Mouse (Mus musculus): ENCODE data around the gene Hmga2. TPM values are rescaled to one million over a fixed set of nuclear protein-coding genes. Genes with fewer than 3 reads are reported as not detected.
A peak's percentile ranks its signal among the peaks of the same experiment; 100 is the strongest.

Gene Hmga2
- polyA plus RNA-seq, 1 experiment from 2014 or later, result 12.4 TPM

DNA sequence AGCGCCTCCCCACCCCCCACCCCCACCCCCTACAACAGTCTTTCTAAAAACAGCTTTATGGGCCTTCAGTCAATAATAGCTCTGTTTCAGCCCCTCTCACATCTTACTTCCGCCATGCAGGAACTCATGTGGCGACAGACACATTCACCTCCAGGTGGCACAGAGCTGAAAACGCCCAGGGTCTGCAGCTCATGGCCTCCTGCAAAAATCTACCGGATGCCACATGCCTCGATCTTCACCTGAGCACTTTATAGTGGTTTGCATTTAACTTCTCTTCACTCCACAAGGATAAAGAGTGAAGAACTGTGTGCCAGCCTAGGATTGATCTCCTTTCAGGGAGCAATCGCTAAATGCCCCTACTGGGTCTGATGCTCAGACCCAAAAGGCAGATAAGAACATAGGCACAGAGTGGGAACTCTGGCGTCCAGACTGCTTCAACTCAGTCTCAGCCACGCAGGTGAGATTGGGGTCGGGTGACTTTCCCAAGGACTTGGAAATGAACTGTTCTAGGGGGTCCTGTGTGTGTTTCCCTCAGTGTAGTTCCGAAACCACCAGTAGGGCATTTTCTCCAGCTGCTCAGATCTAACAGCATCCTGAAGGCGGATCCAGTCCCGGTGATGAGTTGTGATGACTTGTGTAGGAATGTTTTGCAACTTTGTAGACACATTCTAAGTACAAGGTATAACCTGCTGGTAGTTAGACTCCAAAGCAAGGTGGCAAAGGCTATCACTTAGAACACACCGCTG, 84.1 kb downstream of the Hmga2 start:
- Histone ChIP-seq H3K9me3 (no peaks in the 10 kb centered on the region), H3K4me2 (no peak overlapping the region), H3K27ac (replicated peaks) (no peak overlapping the region), H3K9ac (peak overlapping the region; percentile 24; the same call in 1 of the 2 replicates), H3K27me3 (replicated peaks) (no peaks in the 10 kb centered on the region), H3K36me3 (no peaks in the 10 kb centered on the region), H3K4me1 (peaks cover 42% of the 10 kb centered on the region), H3K4me3 (no peak overlapping the region)
- ATAC-seq (ENCODE audit: extremely low read depth, insufficient number of reproducible peaks, low FRiP score, low TSS enrichment), result no peak
- WGBS, result 44% methylated on average over 14 of the region's 14 CpGs

DNA sequence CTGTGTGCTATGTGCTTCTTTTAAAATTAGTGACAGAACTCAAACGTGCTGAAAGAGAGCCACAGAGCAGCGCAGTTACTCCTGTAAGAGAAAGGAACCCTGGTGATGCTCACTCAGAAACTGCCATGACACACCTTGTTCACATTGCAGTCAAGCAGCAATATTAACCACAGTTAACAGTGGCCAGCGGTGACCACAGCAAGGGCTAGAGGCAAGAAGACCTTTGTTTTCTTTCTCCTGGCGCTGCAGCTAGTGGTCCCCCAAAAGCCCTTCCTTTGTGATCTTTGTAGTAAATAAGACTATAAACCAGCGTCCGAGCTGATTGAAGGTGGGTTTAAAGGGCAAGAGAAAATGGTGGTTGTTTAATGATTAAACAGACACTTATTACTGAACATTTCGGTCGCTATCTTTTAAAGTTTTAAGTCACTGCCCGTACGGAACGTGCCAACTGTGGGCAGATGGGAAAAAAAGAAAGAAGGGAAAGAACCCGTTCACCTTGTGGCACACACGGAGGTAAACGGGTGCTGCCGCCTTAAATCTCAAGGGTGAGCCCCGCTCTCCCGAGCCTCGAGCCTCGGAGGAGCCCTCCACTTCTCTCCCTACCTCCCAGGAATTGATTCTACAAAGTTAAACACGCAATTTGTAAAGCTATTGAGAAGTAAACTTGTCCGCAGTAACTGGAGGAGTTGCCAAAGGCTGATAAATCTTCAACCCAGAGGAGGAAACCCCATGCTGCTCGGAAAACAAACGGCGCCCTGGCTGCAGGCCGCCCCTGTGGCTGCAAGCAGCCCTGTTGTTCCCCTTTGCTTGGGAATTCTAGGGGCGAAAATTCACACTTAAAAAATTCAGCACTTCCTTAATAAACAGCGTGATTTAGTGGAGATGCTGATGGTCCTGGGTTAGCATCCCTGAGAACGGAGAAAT, 85.1 kb downstream of the Hmga2 start:
- no peak for ATAC-seq (ENCODE audit: extremely low read depth, insufficient number of reproducible peaks, low FRiP score, low TSS enrichment)
- Histone ChIP-seq H3K4me3 (no peak overlapping the region), H3K4me1 (peaks cover 42% of the 10 kb centered on the region), H3K4me2 (peak overlapping the region; percentile 14; the same call in 1 of the 2 replicates), H3K9ac (no peak overlapping the region), H3K9me3 (no peaks in the 10 kb centered on the region), H3K27me3 (replicated peaks) (no peaks in the 10 kb centered on the region), H3K36me3 (no peaks in the 10 kb centered on the region), H3K27ac (replicated peaks) (no peak overlapping the region)
- WGBS, result 57% methylated on average over 28 of the region's 28 CpGs

DNA sequence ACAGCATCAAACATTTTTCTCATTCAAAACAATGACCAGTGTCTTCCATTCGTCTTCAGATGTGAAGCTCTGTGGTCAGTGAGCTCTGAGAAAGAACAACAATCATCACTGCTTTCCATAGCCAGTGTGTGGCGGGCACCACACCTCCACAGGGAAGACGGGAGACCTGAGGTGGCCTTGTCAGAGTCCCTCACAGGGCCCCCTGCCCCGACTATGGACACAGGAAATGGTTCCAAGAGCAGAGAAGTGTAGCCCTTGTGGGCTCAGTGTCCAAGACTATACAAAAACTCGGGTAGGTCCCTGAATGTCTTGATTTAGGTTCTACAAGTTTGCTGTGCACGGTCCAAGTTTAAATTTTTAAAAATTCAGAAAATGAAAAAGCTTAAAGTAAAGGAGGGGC, 86.6 kb downstream of the Hmga2 start:
- H3K9me3 ChIP-seq, result no peaks in the 10 kb centered on the region
- H3K4me1 ChIP-seq, result peaks cover 54% of the 10 kb centered on the region
- H3K4me3 ChIP-seq, result no peak overlapping the region
- no peak overlapping the region for H3K27ac ChIP-seq (replicated peaks)
- H3K27me3 ChIP-seq (replicated peaks), result no peaks in the 10 kb centered on the region
- H3K36me3 ChIP-seq, result no peaks in the 10 kb centered on the region
- H3K9ac ChIP-seq, result no peak overlapping the region
- ATAC-seq (ENCODE audit: extremely low read depth, insufficient number of reproducible peaks, low FRiP score, low TSS enrichment), result no peak
- no peak overlapping the region for H3K4me2 ChIP-seq
- WGBS, result 59% methylated on average over 6 of the region's 6 CpGs

DNA sequence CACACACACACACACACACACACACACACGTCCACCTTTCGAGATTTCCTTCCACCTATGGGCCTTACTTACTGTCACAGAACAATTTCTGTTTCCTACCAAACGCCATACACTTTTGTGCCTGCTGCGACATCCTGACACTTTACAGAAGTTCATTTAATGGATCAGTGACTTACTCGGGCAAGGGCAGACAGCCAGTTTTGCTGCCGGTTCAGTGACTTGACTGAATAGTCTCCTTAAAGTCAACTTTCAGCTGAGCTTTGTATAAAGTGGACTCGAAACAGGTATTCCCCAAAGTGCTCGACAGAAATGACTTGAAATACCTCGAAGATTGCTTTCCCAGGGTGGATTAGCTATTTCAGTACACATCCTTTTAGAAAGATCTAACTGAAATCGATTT, 87.3 kb downstream of the Hmga2 start:
- no peaks in the 10 kb centered on the region for H3K9me3 ChIP-seq
- no peak overlapping the region for H3K4me2 ChIP-seq
- no peaks in the 10 kb centered on the region for H3K36me3 ChIP-seq
- no peak overlapping the region for H3K9ac ChIP-seq
- H3K27me3 ChIP-seq (replicated peaks), result no peaks in the 10 kb centered on the region
- H3K4me1 ChIP-seq, result peaks cover 62% of the 10 kb centered on the region
- no peak for ATAC-seq (ENCODE audit: extremely low read depth, insufficient number of reproducible peaks, low FRiP score, low TSS enrichment)
- 63% methylated on average over 10 of the region's 10 CpGs for WGBS
- H3K4me3 ChIP-seq, result no peak overlapping the region
- no peak overlapping the region for H3K27ac ChIP-seq (replicated peaks)

DNA sequence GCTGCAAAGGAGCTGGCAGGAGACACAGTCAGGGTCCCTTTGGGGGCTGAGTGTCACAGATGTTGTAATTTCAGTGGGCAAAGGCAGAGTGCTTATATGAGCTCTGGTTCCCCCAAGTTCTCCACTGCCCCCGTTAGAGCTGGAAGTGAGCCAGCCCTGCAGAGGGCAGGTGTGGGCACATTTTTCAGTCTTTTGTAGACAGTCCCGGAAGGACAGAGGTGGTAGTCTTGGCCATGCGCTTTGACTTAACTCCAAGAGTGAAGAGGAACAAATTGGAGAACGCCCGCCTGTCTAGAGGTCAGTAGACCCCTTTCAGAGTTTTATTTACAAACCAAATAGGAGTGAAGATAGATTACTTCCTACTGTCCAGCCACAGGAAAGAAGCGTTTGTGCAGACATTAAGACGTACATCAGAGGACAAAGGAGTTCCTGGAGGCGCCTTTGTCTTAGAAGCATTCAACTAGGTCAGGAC, 87.8 kb downstream of the Hmga2 start:
- Histone ChIP-seq H3K36me3 (no peaks in the 10 kb centered on the region), H3K27ac (replicated peaks) (no peak overlapping the region), H3K9me3 (no peaks in the 10 kb centered on the region), H3K4me2 (no peak overlapping the region), H3K4me3 (no peak overlapping the region), H3K9ac (no peak overlapping the region), H3K4me1 (peaks cover 67% of the 10 kb centered on the region), H3K27me3 (replicated peaks) (no peaks in the 10 kb centered on the region)
- ATAC-seq (ENCODE audit: extremely low read depth, insufficient number of reproducible peaks, low FRiP score, low TSS enrichment), result no peak
- 59% methylated on average over 8 of the region's 8 CpGs for WGBS

DNA sequence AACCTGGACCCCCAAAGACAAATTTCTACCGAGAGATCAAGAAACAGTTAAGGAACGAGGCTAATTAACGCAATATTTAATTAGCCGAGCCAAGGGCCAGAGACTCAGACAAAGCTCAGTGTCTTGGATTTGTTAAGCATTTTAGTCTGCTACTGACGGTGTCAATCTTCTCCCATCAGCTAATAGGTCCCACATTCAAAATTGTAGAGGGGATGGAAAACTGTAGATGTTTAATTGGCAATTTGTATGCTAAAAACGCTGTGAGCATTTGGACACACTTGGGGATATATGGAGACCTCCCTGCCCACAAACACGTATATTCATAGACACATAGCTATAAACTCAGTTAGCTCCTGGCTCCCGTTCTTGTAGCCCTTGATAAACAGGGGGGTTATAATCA, 89.2 kb downstream of the Hmga2 start:
- WGBS, result 86% methylated on average over 8 of the region's 8 CpGs
- Histone ChIP-seq H3K9ac (no peak overlapping the region), H3K9me3 (no peaks in the 10 kb centered on the region), H3K4me3 (no peak overlapping the region), H3K36me3 (no peaks in the 10 kb centered on the region), H3K4me1 (peaks cover 63% of the 10 kb centered on the region), H3K27me3 (replicated peaks) (no peaks in the 10 kb centered on the region), H3K27ac (replicated peaks) (no peak overlapping the region), H3K4me2 (no peak overlapping the region)
- no peak for ATAC-seq (ENCODE audit: extremely low read depth, insufficient number of reproducible peaks, low FRiP score, low TSS enrichment)

DNA sequence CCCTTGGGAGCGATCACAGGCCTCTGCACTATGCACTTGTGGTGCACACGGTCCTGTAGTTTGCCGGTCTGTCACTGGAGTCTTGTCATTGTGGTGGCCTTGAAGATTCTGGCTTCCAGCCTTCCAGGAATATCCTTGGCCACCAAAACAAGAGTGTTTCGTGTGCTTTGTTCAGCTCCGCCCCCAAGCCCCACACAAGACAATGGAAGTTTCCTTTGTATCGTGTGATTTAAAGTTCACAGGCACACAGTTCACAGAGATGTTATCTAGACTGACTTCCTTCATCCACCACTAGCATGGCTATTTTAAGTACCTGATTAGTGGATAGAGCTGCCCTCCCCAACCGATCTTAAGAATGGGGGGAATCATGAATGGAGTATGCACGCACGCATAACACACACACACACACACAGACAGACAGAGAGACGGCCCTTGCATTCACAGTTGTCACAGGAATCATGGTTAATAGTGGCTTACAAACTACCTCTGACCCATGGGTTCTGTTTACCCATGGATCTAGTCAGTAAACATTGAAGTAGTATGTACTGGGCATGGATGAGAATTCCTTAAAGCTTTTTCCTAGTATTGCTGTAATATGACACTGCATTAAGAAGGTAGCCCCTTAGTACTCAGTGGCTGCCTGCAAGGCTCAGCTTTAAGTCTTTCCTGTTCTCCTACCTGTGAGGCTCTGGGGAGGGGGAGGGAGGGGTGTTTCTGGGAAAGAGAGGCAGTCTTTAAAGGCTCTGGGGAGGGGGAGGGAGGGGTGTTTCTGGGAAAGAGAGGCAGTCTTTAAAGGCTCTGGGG, 91.3 kb downstream of the Hmga2 start:
- H3K4me2 ChIP-seq, result peak overlapping the region; percentile 41
- H3K4me3 ChIP-seq, result no peak overlapping the region
- peaks cover 46% of the 10 kb centered on the region for H3K4me1 ChIP-seq
- WGBS, result 32% methylated on average over 10 of the region's 10 CpGs
- no peaks in the 10 kb centered on the region for H3K27me3 ChIP-seq (replicated peaks)
- H3K9me3 ChIP-seq, result no peaks in the 10 kb centered on the region
- H3K9ac ChIP-seq, result no peak overlapping the region
- no peaks in the 10 kb centered on the region for H3K36me3 ChIP-seq
- peak overlapping the region; percentile 51 for H3K27ac ChIP-seq (replicated peaks)
- ATAC-seq (ENCODE audit: extremely low read depth, insufficient number of reproducible peaks, low FRiP score, low TSS enrichment), result peak; percentile 61

DNA sequence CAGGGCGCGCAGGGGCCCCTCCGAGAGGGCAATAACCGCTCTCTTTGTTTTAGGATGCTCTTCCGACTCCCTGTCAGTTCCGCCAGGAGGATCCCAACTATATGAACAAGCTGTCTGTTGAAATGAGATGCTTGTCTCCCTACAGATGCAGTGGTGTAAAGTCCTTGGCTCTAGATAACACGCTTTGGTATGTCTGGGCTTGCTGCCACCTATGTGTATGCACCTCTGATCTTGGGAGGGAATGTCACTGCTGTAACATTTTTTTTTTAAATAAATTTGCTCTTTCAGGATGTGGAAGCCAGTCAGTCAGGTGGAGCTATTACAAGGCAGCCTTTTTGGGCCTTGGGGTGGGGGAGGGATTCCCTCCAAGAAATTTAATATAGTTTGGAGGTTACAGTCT, 92.2 kb downstream of the Hmga2 start:
- Histone ChIP-seq H3K27ac (replicated peaks) (peak overlapping the region; percentile 51; the same call in 1 of the 2 replicates), H3K4me2 (peak overlapping the region; percentile 11), H3K9me3 (no peaks in the 10 kb centered on the region), H3K9ac (no peak overlapping the region), H3K27me3 (replicated peaks) (no peaks in the 10 kb centered on the region), H3K4me1 (peaks cover 43% of the 10 kb centered on the region), H3K4me3 (no peak overlapping the region), H3K36me3 (no peaks in the 10 kb centered on the region)
- no peak for ATAC-seq (ENCODE audit: extremely low read depth, insufficient number of reproducible peaks, low FRiP score, low TSS enrichment)
- 45% methylated on average over 7 of the region's 7 CpGs for WGBS

DNA sequence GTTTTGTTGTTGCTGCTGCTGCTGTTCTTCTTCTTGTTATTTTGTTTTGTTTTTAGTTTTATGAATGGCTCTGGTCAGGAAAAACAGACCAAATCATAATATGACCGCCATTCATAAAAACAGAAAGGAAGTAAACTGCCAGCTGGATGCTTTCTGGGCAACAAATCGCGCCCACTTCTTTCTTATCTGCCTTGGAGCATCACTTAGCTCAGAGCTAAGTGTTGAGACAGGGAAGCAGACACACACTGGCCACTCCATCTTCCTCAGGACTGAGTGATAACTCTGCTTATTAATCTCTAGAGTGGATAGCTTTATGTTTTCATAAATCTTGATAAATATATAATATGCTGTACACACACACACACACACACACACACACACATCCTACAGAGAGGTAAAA, 98.5 kb downstream of the Hmga2 start:
- H3K9ac ChIP-seq, result peak overlapping the region; percentile 50; the same call in 1 of the 2 replicates
- ATAC-seq (ENCODE audit: extremely low read depth, insufficient number of reproducible peaks, low FRiP score, low TSS enrichment), result no peak
- H3K4me1 ChIP-seq, result peaks cover 40% of the 10 kb centered on the region
- H3K27me3 ChIP-seq (replicated peaks), result no peaks in the 10 kb centered on the region
- no peaks in the 10 kb centered on the region for H3K36me3 ChIP-seq
- peak overlapping the region; percentile 65 for H3K27ac ChIP-seq (replicated peaks)
- H3K4me2 ChIP-seq, result peak overlapping the region; percentile 65
- peak overlapping the region; percentile 38 for H3K4me3 ChIP-seq
- no peaks in the 10 kb centered on the region for H3K9me3 ChIP-seq
- WGBS, result 36% methylated on average over 3 of the region's 3 CpGs

DNA sequence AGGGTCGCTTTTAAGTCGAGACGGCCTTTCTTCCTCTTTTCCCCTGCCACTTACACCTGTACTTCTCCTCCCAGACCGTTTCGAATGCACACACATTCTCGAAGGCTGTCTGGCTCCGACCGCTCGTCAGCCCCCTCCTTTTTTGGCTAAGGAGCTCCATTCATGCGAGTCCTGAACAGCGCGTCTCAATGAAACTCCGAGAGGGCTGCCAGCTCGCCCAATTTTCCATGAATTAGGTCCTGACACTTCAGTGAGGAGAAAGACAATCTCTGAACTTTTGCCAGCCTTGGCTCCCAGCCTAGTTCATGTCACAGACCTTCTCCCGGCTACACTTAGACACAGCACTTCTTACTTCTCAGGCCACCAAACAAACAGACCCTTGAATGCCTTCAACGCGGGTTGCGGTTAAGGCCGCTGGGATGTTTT, 98.9 kb downstream of the Hmga2 start:
- Histone ChIP-seq H3K4me3 (peak overlapping the region; percentile 38), H3K9ac (peak overlapping the region; percentile 50; the same call in 1 of the 2 replicates)

DNA sequence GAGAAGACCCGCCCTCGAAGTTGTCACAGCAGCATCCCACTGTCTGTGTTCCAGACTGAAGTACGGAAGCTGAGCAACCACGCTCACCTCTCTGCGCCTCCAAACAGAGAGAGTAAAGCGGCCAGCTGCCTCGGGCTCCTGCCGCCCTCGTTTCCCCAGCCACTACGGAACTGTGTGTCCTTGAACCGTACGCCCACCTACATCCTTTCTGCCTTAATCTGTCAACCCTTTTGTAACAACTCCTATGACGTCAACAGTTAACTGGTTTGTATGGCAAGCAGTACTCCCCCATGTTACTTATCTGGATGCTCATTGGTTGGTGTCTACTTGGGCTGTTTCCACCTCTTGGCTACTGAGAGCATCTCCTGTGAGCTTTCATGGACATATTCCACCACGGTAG, 100.8 kb downstream of the Hmga2 start:
- ATAC-seq (ENCODE audit: extremely low read depth, insufficient number of reproducible peaks, low FRiP score, low TSS enrichment), result no peak
- Histone ChIP-seq H3K4me2 (no peak overlapping the region), H3K4me3 (no peak overlapping the region), H3K36me3 (no peaks in the 10 kb centered on the region), H3K4me1 (peaks cover 43% of the 10 kb centered on the region), H3K9ac (no peak overlapping the region), H3K9me3 (no peaks in the 10 kb centered on the region), H3K27me3 (replicated peaks) (no peaks in the 10 kb centered on the region), H3K27ac (replicated peaks) (no peak overlapping the region)
- 79% methylated on average over 14 of the region's 14 CpGs for WGBS

More for the DNA sequence above, 98.9 kb downstream of the Hmga2 start:
- H3K27me3 ChIP-seq (replicated peaks), result no peaks in the 10 kb centered on the region
- no peaks in the 10 kb centered on the region for H3K9me3 ChIP-seq
- H3K27ac ChIP-seq (replicated peaks), result peak overlapping the region; percentile 65
- peak overlapping the region; percentile 65 for H3K4me2 ChIP-seq
- ATAC-seq (ENCODE audit: extremely low read depth, insufficient number of reproducible peaks, low FRiP score, low TSS enrichment), result 0 out of 2 replicates have a peak, but pooled peaks have one; percentile 25
- 20% methylated on average over 19 of the region's 19 CpGs for WGBS
- H3K4me1 ChIP-seq, result peaks cover 40% of the 10 kb centered on the region
- no peaks in the 10 kb centered on the region for H3K36me3 ChIP-seq
